Mouse (Mus musculus) CH12.LX (cell line): ENCODE data around the gene Meaf6.

Source experiments
- CTCF ChIP-seq, 2 experiments: IDR thresholded peaks in 1 of 2; conservative IDR thresholded peaks in 1 of 2; 2 replicates each; pipeline ENCODE4 v1.5.1; 2011 to 2012; ENCODE audit warnings: low read depth in 2 of 2, low read length in 2 of 2, improper control_type of control experiment in 1 of 2, inconsistent platforms in 1 of 2, mild to moderate bottlenecking in 1 of 2, moderate library complexity in 1 of 2
- E2F4 ChIP-seq: IDR thresholded peaks from 2 replicates; pipeline ENCODE4 v1.6.1; 2011; ENCODE audit warnings: low read depth, low read length, improper control_type of control experiment; ENCODE audit not compliant: insufficient replicate concordance
- EP300 ChIP-seq: IDR thresholded peaks from 2 replicates; pipeline ENCODE4 v1.6.1; 2011; ENCODE audit warnings: low read length, improper control_type of control experiment
- GABPA ChIP-seq: IDR thresholded peaks from 2 replicates; pipeline ENCODE4 v1.6.1; 2012; ENCODE audit warnings: low read depth, low read length, improper control_type of control experiment, inconsistent platforms; ENCODE audit not compliant: insufficient replicate concordance
- JUND ChIP-seq: conservative IDR thresholded peaks from 2 replicates; pipeline ENCODE4 v1.6.1; 2011; ENCODE audit warnings: low read depth, low read length, improper control_type of control experiment
- POLR2A ChIP-seq: IDR thresholded peaks from 2 replicates; pipeline ENCODE4 v1.6.1; 2011; ENCODE audit warnings: low read depth, mild to moderate bottlenecking, improper control_type of control experiment, low read length
- SIN3A ChIP-seq: IDR thresholded peaks from 2 replicates; pipeline ENCODE4 v1.6.1; 2012; ENCODE audit warnings: low read length, improper control_type of control experiment, inconsistent platforms
- UBTF ChIP-seq: IDR thresholded peaks from 2 replicates; pipeline ENCODE4 v1.6.1; 2012; ENCODE audit warnings: low read depth, mild to moderate bottlenecking, inconsistent platforms, low read length, improper control_type of control experiment, moderate library complexity
- USF2 ChIP-seq: conservative IDR thresholded peaks from 2 replicates; pipeline ENCODE4 v1.6.1; 2011; ENCODE audit warnings: low read depth, low read length, improper control_type of control experiment
- ZNF384 ChIP-seq: IDR thresholded peaks from 2 replicates; pipeline ENCODE4 v1.6.1; 2012; ENCODE audit warnings: low read depth, low read length, improper control_type of control experiment, inconsistent platforms

GRCm38 (mm10) chr4:125057273-125057672 is 27.7 kb upstream of the Meaf6 start:
- TF ChIP-seq POLR2A, result no peak
- no peak for TF ChIP-seq UBTF
- no peak for TF ChIP-seq E2F4
- no peak for TF ChIP-seq JUND
- no peak for TF ChIP-seq USF2
- no peak for TF ChIP-seq EP300
- TF ChIP-seq CTCF (conservative IDR thresholded peaks at IDR 0.05 in 1 of 2, IDR thresholded peaks at IDR 0.05 in 1 of 2; ENCODE audit: low read depth in 2 of 2, low read length in 2 of 2), result no peak
- no peak for TF ChIP-seq GABPA
- no peak for TF ChIP-seq ZNF384
- no peak for TF ChIP-seq SIN3A
